Comparison of ENCODE assay signal across 8 mouse cellular contexts in genomic region chr6:142735302-142736005, GRCm38 (mm10). TPM values are rescaled to one million over a fixed set of nuclear protein-coding genes. Genes with fewer than 3 reads are reported as not detected.
DNase-seq lines count a peak whose midpoint lies in the region; ATAC-seq and TF ChIP-seq lines count a peak whose summit lies in the region.

No protein-coding gene starts in this region.

- no peak for TF ChIP-seq POLR2A in kidney, adult 2 months (IDR thresholded peaks at IDR 0.05; ENCODE audit: low read depth, low read length)

- H3K27me3 ChIP-seq in kidney, adult 2 months (replicated peaks; ENCODE audit: control insufficient read depth, insufficient read depth, low read length), result no peaks in the 10 kb centered on the region
- H3K27me3 ChIP-seq in hindbrain, embryonic 16.5 days (replicated peaks; ENCODE audit: control insufficient read depth, insufficient read depth, low read length), result no peaks in the 10 kb centered on the region

- peak; percentile 39 for TF ChIP-seq CTCF in kidney, adult 2 months (conservative IDR thresholded peaks at IDR 0.05; ENCODE audit: insufficient read depth, insufficient read length, low read depth, low read length)

- DNase-seq in kidney, adult 2 months, result peak; percentile 65
- DNase-seq in kidney, adult 18-20 months, result no peak
- peak; percentile 24 for DNase-seq in Muller cell, postnatal 12 days (ENCODE audit: inconsistent ontology term)
- DNase-seq in naive thymus-derived CD4-positive, alpha-beta T cell, adult 2 months (ENCODE audit: low read depth), result peak; percentile 71
- DNase-seq in left cerebral cortex, postnatal 4 days, result no peak
- no peak for DNase-seq in thymus, adult 18-20 months

- H3K9ac ChIP-seq in hindbrain, embryonic 16.5 days (ENCODE audit: low read depth, low read length), result no peak overlapping the region

- H3K36me3 ChIP-seq in kidney, adult 2 months (ENCODE audit: control insufficient read depth, insufficient read depth, low read length), result no peaks in the 10 kb centered on the region
- H3K36me3 ChIP-seq in hindbrain, embryonic 16.5 days (ENCODE audit: control insufficient read depth, insufficient read depth, low read length), result no peaks in the 10 kb centered on the region

- peaks cover 12% of the 10 kb centered on the region; the same call in 1 of the 2 replicates for H3K4me1 ChIP-seq in kidney, adult 2 months (ENCODE audit: control insufficient read depth, insufficient read depth, low read length)
- H3K4me1 ChIP-seq in hindbrain, embryonic 16.5 days (ENCODE audit: control insufficient read depth, insufficient read depth, low read depth, low read length), result no peaks in the 10 kb centered on the region

- no peak overlapping the region for H3K27ac ChIP-seq in kidney, adult 2 months (ENCODE audit: insufficient read depth, low read depth, low read length)
- H3K27ac ChIP-seq in hindbrain, embryonic 16.5 days (ENCODE audit: low read depth, low read length), result no peak overlapping the region

- 47% methylated on average over 8 of the region's 8 CpGs for WGBS in kidney, adult 2 months
- 49% methylated on average over 8 of the region's 8 CpGs for WGBS in hindbrain, embryonic 16.5 days

- intact Hi-C loops in left cerebral cortex, postnatal 4 days (cut with DNase I), result loop anchor here (2.0 kb wide), 1 partner anchor 211 kb away; no protein-coding TSS in a partner anchor

- H3K9me3 ChIP-seq in hindbrain, embryonic 16.5 days (ENCODE audit: control insufficient read depth, low read length), result no peaks in the 10 kb centered on the region

- no peak overlapping the region for H3K4me3 ChIP-seq in kidney, adult 2 months (ENCODE audit: insufficient read depth, low read depth, low read length)
- H3K4me3 ChIP-seq in hindbrain, embryonic 16.5 days (ENCODE audit: low read length), result no peak overlapping the region

- no peak overlapping the region for H3K4me2 ChIP-seq in hindbrain, embryonic 16.5 days (ENCODE audit: low read length)

- ATAC-seq in CD4-positive, CD25-positive, alpha-beta regulatory T cell, adult 4 months, result peak; percentile 57
- peak; percentile 75 for ATAC-seq in hindbrain, embryonic 16.5 days

RNA-seq across cellular contexts. Expression of gene Cmas, which starts 21.0 kb away (rescaled TPM):
- 11.4 and 16.5 TPM in 2 replicates for polyA plus RNA-seq in kidney, adult 2 months (2012; rRNA removed)
- polyA plus RNA-seq in CD4-positive, CD25-positive, alpha-beta regulatory T cell, adult 4 months (2017; shearing (Covaris generic)), result 10 to 100 TPM; 10.1 to 16.0 TPM
- polyA plus RNA-seq in hindbrain, embryonic 16.5 days (2015; fragmentation: Nextera tagmentation; extraction: Ambion mirVana), result 182 and 193 TPM in 2 replicates
- total RNA-seq in left cerebral cortex, postnatal 4 days (2021), result 100 to 1,000 TPM; 135 to 148 TPM

RNA-seq across cellular contexts. Expression of gene Abcc9, which starts 33.3 kb away (rescaled TPM):
- polyA plus RNA-seq in kidney, adult 2 months (2012; rRNA removed), result 4.1 and 5.3 TPM in 2 replicates
- not detected for polyA plus RNA-seq in CD4-positive, CD25-positive, alpha-beta regulatory T cell, adult 4 months (2017; shearing (Covaris generic))
- 2.8 and 4.3 TPM in 2 replicates for polyA plus RNA-seq in hindbrain, embryonic 16.5 days (2015; fragmentation: Nextera tagmentation; extraction: Ambion mirVana)
- total RNA-seq in left cerebral cortex, postnatal 4 days (2021), result 1 to 10 TPM; 7.3 to 8.5 TPM

Comparison
In these comparisons a context has a peak if more than half of its experiments do, and no peak if none do; other contexts are left out.
1. DNase-seq: peak in kidney, adult 2 months (single experiment), Muller cell, postnatal 12 days (single experiment) and naive thymus-derived CD4-positive, alpha-beta T cell, adult 2 months (single experiment); none in kidney, adult 18-20 months (single experiment), left cerebral cortex, postnatal 4 days (single experiment) and thymus, adult 18-20 months (0 of 2).
2. RNA of gene Cmas, which starts 21.0 kb away (polyA plus RNA-seq): 182 to 193 TPM in hindbrain, embryonic 16.5 days; 11.4 to 16.5 TPM in kidney, adult 2 months and 10.1 to 16.0 TPM in CD4-positive, CD25-positive, alpha-beta regulatory T cell, adult 4 months; every median in the first group is over 10 times any median in the second.